Mouse (Mus musculus) cerebral cortex, adult 2 months (tissue): ENCODE data around the gene Siae.

Experiments
- WGBS: fragments of 180-500 bp; shearing (Covaris S2); methylation state at CpG from one replicate; pipeline ENCODE4 v1.1.7; 2018; 5-methylcytosine and 5-hydroxymethylcytosine counted together

Gene Siae

DNA sequence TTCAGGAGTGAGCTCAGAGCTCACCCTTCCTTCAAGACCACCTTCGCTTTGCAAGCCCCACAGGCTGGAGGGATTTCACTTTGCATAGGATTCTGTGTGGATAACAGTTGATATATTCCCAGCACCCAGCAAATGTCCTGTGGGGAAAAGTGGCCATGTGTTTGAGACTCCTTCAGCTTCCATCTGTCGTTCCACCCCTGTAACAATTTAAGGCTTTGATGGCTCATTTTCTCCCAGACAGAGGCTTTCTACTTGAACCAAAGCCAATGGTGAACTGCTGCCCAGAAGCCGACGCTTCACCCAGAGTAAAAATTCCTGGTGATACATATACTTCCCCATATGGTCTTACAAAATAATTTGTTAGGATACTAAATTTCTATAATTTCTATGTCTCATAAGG is 119.8 kb downstream of the Siae start:
- WGBS, result 36% methylated on average over 4 of the region's 4 CpGs

DNA sequence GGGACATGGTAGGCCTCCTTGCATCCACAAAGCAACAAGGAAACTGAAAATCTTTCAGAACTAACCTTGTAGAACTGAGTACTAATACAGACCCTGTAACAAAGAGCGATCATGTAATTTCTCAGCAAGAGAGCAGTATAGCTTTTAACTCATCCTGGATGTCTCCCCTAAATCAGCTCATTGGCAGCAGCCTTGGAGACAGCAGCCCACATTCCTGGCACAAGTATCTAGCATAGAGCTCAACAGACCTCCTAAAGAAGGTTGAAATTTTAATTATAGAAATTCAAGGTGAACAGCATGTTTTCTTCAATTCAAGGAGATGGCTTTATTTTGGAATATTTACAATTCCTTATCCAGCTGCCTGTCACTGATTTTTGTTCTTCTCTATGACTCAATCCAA is 125.6 kb downstream of the Siae start:
- WGBS, result 52% methylated on average over 1 of the region's 1 CpGs

DNA sequence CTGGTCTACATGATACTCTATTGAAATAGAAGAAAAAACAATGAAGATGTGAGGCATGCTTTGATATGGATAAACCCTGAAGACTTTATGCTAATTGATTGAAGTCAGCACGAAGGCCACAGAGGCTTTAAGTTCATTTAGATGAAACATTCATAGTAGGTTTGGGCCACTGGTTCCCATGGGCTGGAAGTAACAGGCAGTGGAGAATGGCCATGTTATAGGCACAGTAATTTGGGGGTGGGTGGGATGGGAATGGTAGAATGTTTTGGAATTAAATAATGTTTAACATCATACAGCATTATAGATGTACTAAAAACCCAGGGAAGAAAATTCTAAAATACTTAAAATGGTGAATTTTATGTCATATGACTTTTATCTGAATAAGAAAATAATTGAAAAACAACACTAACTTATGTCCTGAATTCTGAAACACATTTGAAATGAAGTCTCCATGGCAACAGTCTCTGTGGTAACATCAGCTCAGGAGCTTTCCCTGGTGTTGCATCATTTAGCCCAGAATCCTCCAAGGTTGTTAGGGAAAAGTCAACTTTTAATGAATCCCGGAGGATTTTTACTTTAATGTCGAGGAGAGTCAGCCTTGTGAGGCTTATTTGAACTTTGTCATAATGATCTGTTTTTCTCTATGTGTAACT is 131.9 kb downstream of the Siae start:
- 43% methylated on average over 3 of the region's 3 CpGs for WGBS

DNA sequence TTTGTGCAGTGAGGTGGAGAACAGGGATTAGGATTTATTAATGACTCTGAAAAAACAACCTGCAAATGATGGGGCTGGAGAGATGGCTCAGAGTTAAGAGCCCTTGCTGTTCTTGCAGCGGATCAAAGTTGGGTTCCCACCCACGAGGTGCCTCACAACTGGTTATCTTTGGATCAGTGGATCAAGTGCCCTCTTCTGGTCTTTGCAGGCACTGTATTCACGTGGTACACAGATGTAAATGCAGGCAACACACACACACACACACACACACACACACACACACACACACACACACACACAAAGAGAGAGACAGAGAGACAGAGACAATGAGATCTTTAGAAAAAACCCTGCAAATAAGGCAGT is 132.4 kb downstream of the Siae start:
- 30% methylated on average over 3 of the region's 3 CpGs for WGBS

DNA sequence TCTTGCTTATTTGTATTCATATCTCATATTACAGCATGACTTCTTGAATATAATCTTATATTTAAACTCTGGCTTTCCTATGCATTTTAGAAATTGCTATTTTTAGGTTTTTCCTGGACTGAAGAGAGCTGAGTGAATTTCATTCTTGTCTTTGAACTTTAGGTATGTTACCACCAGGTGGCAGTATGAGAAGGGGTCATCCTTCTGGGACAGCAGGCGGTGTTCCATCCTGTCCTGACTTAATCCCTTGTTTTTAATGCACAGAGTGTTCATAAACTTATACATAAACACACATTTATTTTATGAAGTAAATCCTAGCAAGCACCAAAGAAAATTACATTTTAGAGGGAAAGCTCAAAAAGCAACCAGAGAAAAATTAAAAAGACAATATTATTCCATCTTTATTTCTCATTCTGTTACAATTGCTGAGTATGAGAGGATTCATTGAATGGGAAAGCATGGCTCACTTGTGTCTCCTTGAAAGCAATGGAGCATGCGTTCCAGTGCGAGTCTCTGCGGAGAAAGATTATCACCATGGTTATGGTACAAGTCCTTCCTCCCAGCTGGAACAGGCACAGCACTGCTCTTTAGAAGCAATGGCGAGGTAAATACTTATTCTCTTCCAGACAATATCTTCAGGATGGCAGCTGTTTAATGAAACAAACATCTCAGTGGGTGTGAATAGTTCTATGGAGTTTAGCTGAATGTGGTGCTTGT is 134.6 kb downstream of the Siae start:
- WGBS, result 38% methylated on average over 5 of the region's 5 CpGs
